14 mouse cellular contexts compared by ENCODE assay signal in the genomic region with DNA sequence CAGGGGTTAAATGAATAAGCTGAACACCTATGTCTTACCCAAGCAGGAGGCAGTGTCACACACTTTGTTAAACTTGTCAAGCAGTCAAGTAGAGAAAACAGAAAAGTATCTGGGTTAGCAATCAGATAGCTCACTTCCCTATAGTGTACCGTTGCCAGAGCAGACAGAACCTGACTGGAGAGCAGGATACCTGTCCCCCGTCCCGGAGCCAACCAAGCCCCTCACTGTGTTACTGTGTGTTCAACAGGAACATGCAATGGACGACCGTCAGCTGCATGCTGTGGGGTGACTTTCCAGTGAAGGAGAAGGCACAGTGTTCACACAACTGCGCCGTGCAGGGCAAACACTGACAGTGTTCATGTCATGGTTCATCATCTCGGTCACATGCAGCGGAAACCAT.
A peak's percentile ranks its signal among the peaks of the same experiment; 100 is the strongest.
DNase-seq lines count a peak whose midpoint lies in the region; ATAC-seq and TF ChIP-seq lines count a peak whose summit lies in the region.
"Had no signal": no experiment of that assay in that cellular context is flagged by ENCODE, and none has a peak within 500 bp of the region (broad histone marks: within the 10 kb centered on the region; RNA-seq: fewer than 3 reads in every experiment).

No protein-coding gene starts in this region.

- no peak for TF ChIP-seq CTCF in gastrocnemius, adult 2 months (IDR thresholded peaks at IDR 0.05)
- TF ChIP-seq CTCF in lung, postnatal 0 days (IDR thresholded peaks at IDR 0.05): no peak
- TF ChIP-seq CTCF in lung, adult 2 months (IDR thresholded peaks at IDR 0.05; ENCODE audit: insufficient read depth, low read length): no peak

- intact Hi-C loops in gastrocnemius, adult 2 months (cut with DNase I): loop anchor here (5.0 kb wide), 2 partner anchors 50 to 115 kb away; no protein-coding TSS in a partner anchor

- no peak for TF ChIP-seq POLR2A in lung, adult 2 months (IDR thresholded peaks at IDR 0.05; ENCODE audit: borderline replicate concordance, extremely low read depth, low read depth, low read length)

- DNase-seq in gastrocnemius, adult 2 months: peak; percentile 26
- DNase-seq in gastrocnemius, adult 18-20 months (ENCODE audit: low spot score): no peak
- DNase-seq in kidney, postnatal 10 days: no peak
- peak; percentile 35 for DNase-seq in lung, postnatal 0 days (ENCODE audit: low spot score)
- DNase-seq in lung, adult 2 months: no peak
- no peak for DNase-seq in intestine, embryonic 14.5 days (ENCODE audit: low spot score)
- DNase-seq in adrenal gland, postnatal 36 days: no peak
- DNase-seq: forebrain, postnatal 0 days; gastrocnemius, postnatal 10 days; kidney, postnatal 25 days; thymus, postnatal 4 days had no signal

- 53% methylated on average over 9 of the region's 9 CpGs for WGBS in kidney, embryonic 15.5 days
- WGBS in lung, postnatal 0 days: 51% methylated on average over 9 of the region's 9 CpGs
- WGBS in lung, adult 2 months: 53% methylated on average over 9 of the region's 9 CpGs
- WGBS in intestine, embryonic 14.5 days: 58% methylated on average over 9 of the region's 9 CpGs

- H3K27me3 ChIP-seq in kidney, embryonic 15.5 days: no peaks in the 10 kb centered on the region
- H3K27me3 ChIP-seq in lung, postnatal 0 days (replicated peaks; ENCODE audit: insufficient read depth, low read length): no peaks in the 10 kb centered on the region
- no peaks in the 10 kb centered on the region for H3K27me3 ChIP-seq in intestine, embryonic 14.5 days (replicated peaks; ENCODE audit: control insufficient read depth, insufficient read depth, low read length)
- H3K27me3 ChIP-seq: liver, embryonic 12.5 days had no signal

- peaks cover 10% of the 10 kb centered on the region; the same call in 1 of the 2 replicates for H3K36me3 ChIP-seq in kidney, embryonic 15.5 days
- peaks cover 5% of the 10 kb centered on the region; the same call in 1 of the 2 replicates for H3K36me3 ChIP-seq in lung, postnatal 0 days (ENCODE audit: insufficient read depth, low read length)
- peaks cover 41% of the 10 kb centered on the region for H3K36me3 ChIP-seq in intestine, embryonic 14.5 days (ENCODE audit: control insufficient read depth, insufficient read depth, low read length)
- H3K36me3 ChIP-seq: liver, embryonic 12.5 days had no signal

- TF ChIP-seq EP300 in lung, postnatal 0 days (IDR thresholded peaks at IDR 0.05): no peak

- no peak overlapping the region for H3K9ac ChIP-seq in kidney, embryonic 15.5 days
- no peak overlapping the region for H3K9ac ChIP-seq in lung, postnatal 0 days (replicated peaks; ENCODE audit: low read depth)
- H3K9ac ChIP-seq in intestine, embryonic 14.5 days (ENCODE audit: low read length): no peak overlapping the region
- H3K9ac ChIP-seq: forebrain, postnatal 0 days; liver, embryonic 12.5 days had no signal

- H3K9me3 ChIP-seq in kidney, embryonic 15.5 days (replicated peaks): no peaks in the 10 kb centered on the region
- no peaks in the 10 kb centered on the region for H3K9me3 ChIP-seq in lung, postnatal 0 days (ENCODE audit: low read length)
- H3K9me3 ChIP-seq in intestine, embryonic 14.5 days (ENCODE audit: control insufficient read depth, low read length): no peaks in the 10 kb centered on the region
- H3K9me3 ChIP-seq: liver, embryonic 12.5 days had no signal

- H3K4me1 ChIP-seq in kidney, embryonic 15.5 days: peaks cover 55% of the 10 kb centered on the region
- no peaks in the 10 kb centered on the region for H3K4me1 ChIP-seq in lung, postnatal 0 days (ENCODE audit: insufficient read depth, low read depth, low read length)
- H3K4me1 ChIP-seq in lung, adult 2 months (ENCODE audit: control insufficient read depth, insufficient read depth, low read length): peaks cover 5% of the 10 kb centered on the region; the same call in 1 of the 2 replicates
- H3K4me1 ChIP-seq in intestine, embryonic 14.5 days (replicated peaks; ENCODE audit: control insufficient read depth, insufficient read depth, low read length): peaks cover 20% of the 10 kb centered on the region

- H3K4me3 ChIP-seq in gastrocnemius, adult 2 months: no peak overlapping the region
- no peak overlapping the region for H3K4me3 ChIP-seq in kidney, embryonic 15.5 days (replicated peaks)
- no peak overlapping the region for H3K4me3 ChIP-seq in lung, postnatal 0 days (ENCODE audit: low read depth, low read length)
- H3K4me3 ChIP-seq in lung, adult 2 months (replicated peaks; ENCODE audit: extremely low read depth, low read depth, low read length): no peak overlapping the region
- H3K4me3 ChIP-seq in intestine, embryonic 14.5 days (ENCODE audit: low read depth, low read length): no peak overlapping the region
- H3K4me3 ChIP-seq: liver, embryonic 12.5 days had no signal

- no peak overlapping the region for H3K4me2 ChIP-seq in kidney, embryonic 15.5 days
- no peak overlapping the region for H3K4me2 ChIP-seq in lung, postnatal 0 days (replicated peaks; ENCODE audit: low read depth, low read length)
- H3K4me2 ChIP-seq in intestine, embryonic 14.5 days (ENCODE audit: low read length): no peak overlapping the region
- H3K4me2 ChIP-seq: liver, embryonic 12.5 days had no signal

- H3K27ac ChIP-seq in gastrocnemius, adult 2 months: 0 out of 2 replicates have a peak overlapping the region, but pooled peaks have one; percentile 28
- no peak overlapping the region for H3K27ac ChIP-seq in kidney, embryonic 15.5 days
- no peak overlapping the region for H3K27ac ChIP-seq in lung, postnatal 0 days (ENCODE audit: low read length)
- H3K27ac ChIP-seq in intestine, embryonic 14.5 days (ENCODE audit: low read depth): peak overlapping the region; percentile 86
- H3K27ac ChIP-seq: liver, embryonic 12.5 days had no signal

- 0 out of 2 replicates have a peak, but pooled peaks have one; percentile 13 for ATAC-seq in kidney, embryonic 15.5 days (replicated peaks; ENCODE audit: low FRiP score)
- peak; percentile 57; the same call in 1 of the 2 replicates for ATAC-seq in lung, postnatal 0 days
- no peak for ATAC-seq in intestine, embryonic 14.5 days (replicated peaks; ENCODE audit: low FRiP score, low TSS enrichment, low read depth)
- ATAC-seq: activated CD4-positive, CD25-positive, alpha-beta regulatory T cell, adult 4 months; liver, embryonic 12.5 days had no signal

Comparison
In these comparisons a context has a peak if more than half of its experiments do, and no peak if none do; other contexts are left out.
1. DNase-seq: peak in gastrocnemius, adult 2 months (single experiment) and lung, postnatal 0 days (single experiment); none in gastrocnemius, adult 18-20 months (single experiment), kidney, postnatal 10 days (single experiment), lung, adult 2 months (single experiment), intestine, embryonic 14.5 days (single experiment) and adrenal gland, postnatal 36 days (0 of 2).
2. H3K27ac ChIP-seq: peak in gastrocnemius, adult 2 months (single experiment) and intestine, embryonic 14.5 days (single experiment); none in kidney, embryonic 15.5 days (single experiment) and lung, postnatal 0 days (single experiment).